Mouse (Mus musculus) layer of hippocampus, adult 18-20 months (tissue): Measurements from ENCODE around the gene Timd2. TPM values are rescaled to one million over a fixed set of nuclear protein-coding genes. Genes with fewer than 3 reads are reported as not detected.
"Not testable (repeated sequence)": the region's sequence is repeated elsewhere in the genome, so short reads cannot be mapped to it uniquely, and the experiment has no call there.

Experiments
- DNase-seq, 2 experiments: peaks; one replicate each; pipeline ENCODE4 v3.0.0; 2022; ENCODE audit warnings: low spot score in 2 of 2
- total RNA-seq, 2 experiments: library from RNA; stranded (reverse); gene quantifications; 2 replicates each; pipeline ENCODE4 v1.2.3; 2021

Timd2 gene
- total RNA-seq, 2 experiments from 2014 or later = not detected

DNA sequence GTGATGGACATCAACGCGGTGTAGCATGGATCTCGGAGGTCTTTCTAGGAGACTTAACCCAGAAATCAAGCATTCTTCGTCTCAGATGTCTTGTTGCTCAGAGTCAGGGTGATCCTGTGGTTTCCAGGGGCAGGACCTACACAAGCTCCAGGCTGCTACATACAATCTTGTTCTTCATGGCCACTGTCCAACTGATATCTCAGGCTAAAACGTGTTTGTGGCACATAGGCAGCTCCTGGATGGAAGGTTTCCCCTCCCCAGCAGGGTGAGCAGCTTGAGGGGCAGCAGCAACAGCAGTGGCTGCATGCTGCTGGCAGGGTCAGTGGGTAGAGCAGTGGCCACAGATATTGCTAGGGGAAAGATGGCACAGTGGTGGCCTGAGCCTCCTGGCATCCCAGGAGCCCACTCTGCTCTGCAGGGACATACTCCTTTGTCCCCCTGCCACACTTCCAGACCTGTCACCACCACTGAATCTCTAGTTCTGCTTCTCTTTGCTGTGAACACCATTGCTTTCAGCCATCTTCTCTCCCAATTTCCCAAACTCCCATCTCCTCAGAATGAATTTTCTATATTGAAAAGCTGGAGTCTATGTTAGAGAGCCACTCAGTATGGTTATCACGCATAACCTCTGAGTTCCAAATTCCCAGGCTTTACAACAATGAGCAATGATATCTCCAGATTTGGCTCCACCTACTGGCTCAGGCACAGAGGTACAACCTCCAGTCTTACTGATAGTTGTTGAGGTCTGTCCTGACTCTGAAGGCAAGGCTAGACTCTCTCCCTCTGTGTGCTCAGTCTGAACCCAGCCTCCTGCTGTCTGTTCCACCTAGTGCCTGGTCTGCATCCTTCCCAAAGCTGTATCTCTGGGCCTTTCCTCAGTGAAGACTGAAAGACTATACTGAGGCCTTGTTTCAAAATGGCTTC is 41.0 kb downstream of the Timd2 start:
- DNase-seq = peak in 1 of 2 experiments; percentile 31

DNA sequence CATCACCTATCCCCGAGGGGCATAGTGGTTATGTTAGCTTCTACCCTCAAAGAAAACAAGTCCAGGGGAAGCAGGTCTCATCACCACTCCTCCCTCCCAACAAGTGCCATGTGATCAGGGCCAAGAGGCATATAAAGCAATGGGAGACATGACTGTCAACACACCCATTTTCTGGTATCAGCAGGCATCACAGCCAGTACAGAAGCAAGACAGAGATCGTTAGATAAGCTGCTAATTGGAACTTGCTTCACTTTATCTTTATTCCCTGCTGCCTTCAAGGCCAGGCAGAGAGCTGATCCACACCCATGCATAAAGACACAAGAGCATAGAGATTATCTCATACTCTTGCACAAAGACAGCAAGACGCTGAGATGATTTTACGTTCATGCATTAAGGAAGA is 43.6 kb downstream of the Timd2 start:
- DNase-seq = no peak

DNA sequence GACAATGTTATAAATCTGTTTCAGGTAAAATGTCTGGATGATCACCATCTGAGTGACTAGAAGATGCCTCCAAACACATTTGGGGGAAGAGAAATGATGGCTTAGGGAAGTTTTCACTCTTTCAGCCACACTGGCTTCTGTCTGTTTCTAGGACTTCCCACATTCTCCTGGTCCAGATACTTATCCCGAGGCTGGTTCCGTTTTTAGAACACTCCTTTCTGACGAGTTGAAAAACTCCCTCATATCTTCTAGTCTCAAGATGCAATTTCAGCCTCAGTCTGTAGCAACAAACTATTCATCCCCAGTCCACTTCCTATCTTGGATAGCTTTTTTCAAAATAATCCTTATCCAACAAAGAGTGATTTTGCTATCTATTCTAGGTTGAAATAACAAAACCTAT is 54.4 kb downstream of the Timd2 start:
- no peak for DNase-seq

DNA sequence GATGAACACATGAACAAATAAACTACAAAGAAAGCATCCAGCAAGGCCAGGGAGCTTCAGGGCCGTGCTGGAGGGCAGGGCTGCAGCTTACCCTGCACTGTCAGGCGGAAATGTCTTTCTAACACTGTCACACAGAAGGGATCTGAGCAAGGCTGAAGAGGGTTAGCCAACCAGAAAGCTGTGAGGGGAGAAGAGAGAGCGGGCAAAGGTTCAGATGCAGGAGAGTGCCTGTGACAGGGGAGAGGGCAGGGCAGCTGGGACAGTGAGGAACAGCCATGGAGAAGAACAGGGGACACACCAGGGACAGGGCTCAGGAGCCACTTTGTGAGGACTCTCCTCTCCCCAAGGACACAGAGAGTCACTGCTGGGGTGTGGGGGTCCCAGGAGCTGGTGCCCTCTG is 57.2 kb downstream of the Timd2 start:
- DNase-seq = not testable (repeated sequence)

DNA sequence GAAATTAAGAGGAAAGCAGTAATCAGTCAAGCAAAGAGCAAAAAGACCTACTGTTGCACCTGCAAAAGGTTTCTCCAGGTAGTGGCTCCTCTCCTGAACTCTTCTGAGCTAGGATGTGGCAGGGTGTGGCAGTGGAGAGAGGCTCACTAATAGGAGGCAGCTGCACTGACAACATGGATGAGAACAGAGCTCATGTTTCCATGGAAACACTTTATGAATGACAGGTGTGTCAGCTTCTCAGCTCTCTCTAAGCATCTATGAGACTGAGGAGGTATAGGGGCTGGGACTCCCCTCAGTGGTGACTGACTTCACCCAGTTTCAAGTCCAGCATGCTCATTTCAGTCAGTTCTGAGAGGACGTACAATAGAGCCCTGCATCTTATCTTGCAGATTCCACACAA is 62.0 kb downstream of the Timd2 start:
- DNase-seq = peak in 1 of 2 experiments; percentile 11

DNA sequence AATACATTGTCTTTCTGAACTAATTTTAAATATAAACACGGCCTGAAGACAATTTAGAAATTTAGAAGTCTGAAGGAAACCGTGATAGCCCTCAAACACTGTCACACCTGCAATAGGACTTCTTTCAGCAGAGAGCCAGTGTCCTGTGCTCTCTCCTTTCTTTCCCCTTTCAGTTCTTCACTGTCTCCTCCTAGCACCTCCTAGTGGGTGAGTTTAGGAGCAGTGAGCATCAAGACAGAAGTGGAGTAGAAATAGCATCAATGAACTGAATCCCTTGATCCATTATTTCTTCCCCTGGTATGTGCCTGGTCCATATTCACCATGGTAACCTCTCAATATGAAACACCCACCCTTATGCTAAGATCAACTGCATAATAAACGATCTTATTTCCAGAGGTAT is 70.3 kb downstream of the Timd2 start:
- no peak for DNase-seq

DNA sequence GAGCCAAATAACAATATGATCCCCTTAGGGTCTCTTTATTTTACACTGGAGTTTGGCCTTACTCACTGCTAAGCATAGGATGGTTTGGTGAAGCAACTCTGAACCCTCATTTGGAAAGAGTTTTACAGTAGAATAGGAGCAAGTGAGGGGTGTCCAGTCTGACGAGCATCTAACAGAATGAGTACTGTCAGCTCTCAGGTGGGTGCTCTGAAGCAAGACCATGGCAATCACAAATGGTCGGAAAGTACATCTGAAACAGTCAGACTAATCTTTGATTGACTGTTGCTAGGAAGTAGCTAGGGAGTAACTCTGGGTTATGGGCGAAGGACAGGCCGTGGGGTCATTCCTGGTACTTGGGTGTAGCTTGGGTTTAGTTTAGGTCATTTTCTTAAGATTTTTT is 71.3 kb downstream of the Timd2 start:
- not testable (repeated sequence) for DNase-seq

DNA sequence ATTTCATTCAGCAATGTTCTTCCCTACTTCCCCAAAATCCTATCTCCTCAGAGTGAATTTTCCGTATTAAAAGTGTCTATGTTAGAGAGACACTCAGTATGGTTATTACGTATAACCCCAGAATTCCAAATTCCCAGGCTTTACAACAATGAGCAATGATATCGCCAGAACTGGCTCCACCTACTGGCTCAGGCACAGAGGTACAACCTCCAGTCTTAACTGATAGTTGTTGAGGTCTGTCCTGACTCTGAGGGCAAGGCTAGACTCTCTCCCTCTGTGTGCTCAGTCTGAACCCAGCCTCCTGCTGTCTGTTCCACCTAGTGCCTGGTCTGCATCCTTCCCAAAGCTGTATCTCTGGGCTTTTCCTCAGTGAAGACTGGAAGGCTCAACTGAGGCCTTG is 75.2 kb downstream of the Timd2 start:
- DNase-seq = peak in 1 of 2 experiments; percentile 37

DNA sequence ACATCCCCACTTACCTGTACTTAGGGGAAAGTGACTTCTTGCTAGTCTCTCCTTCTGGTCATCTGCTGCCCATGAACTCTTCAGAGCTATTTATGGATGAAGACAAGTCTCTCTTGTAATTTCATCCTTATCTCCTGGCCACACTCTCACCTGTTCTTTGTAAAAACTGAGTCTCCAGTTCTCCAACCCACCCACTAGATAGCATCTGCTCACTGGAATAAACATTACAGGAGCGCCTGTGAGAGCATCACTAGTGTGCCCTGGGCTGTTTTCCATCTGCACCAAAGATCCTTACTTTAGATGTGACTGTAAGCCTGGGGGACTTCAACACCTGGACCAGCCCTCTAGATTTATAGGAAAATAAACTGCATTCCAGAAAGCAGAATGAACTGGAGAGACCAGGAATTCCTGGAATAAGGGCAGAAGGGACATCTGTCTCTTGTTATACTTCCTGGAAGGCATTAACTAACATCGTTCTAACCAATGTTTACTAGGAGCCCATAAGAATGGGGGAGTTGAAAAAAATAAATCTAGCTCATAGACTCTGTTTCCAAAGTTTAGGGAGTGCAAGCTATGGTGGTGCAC is 77.6 kb downstream of the Timd2 start, which contains the start of gene Dppa1:
TSS of gene Dppa1 (minus strand) at position 51 of the 585 bp plus-strand sequence.
- no peak for DNase-seq

DNA sequence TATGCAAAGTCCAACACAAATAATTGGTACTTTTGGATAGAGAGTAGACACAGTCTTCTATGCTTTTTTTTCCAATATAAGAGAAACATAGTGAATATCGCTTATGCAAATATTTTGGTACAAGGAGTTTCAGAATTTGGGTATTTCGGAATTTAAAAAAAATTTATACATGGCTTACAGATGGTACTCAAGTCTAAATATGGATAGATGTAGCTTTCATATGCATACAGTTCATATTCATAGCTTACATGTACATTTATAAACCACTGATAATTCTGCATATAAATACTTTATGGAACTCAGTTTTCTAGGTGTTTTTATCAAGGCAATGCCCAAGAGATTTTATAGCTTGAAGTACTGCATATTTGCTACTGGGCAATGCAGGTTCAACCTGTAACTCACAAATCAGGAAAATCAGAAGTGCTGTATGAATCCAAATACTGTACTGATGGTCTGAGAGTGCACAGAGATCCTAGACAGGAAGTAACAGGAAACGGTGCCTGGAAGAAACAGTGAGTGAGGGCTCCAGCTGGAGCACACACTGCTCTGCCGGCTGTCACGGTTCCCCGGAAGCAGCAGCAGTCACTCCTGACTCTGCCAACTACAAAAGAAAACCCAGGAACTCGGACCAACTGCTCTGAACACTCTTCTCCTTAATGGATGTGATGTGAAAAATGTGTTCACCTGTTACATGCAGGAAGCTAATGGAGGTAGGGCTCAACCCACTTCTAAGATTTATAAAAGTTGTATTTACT is 86.3 kb downstream of the Timd2 start:
- peak in 1 of 2 experiments; percentile 51 for DNase-seq

DNA sequence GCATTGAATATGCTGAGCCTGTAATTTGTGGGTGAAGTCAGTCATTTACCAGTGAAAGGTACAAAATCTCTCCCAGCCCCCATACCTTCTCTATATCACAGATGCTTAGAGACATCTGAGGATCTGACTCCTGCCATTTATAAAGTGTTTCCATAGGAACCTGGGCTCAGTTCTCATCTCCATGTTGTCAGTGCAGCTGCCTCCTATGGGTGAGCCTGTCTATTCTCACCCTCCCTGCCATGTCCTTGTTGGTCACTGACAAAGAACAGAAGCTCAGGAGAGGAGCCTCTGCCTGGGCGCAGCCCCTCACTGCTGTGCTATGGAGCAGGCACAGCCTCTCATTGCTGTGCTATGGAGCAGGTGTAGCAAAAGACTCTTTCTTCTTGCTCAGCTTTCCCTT is 86.9 kb downstream of the Timd2 start:
- peak in 1 of 2 experiments; percentile 36 for DNase-seq

Other genes starting within 250 kb of the Timd2 start
- not detected for gene Gm12169, start 182.8 kb downstream of the Timd2 start, total RNA-seq
- not detected for gene BC053393, start 135.5 kb downstream of the Timd2 start, total RNA-seq
- gene Dppa1, start 77.8 kb downstream of the Timd2 start, total RNA-seq = not detected
- gene Havcr1, start 28.0 kb upstream of the Timd2 start, total RNA-seq = not detected
- gene Timd4, start 103.7 kb upstream of the Timd2 start, total RNA-seq = not detected